Mouse (Mus musculus): Measurements from ENCODE around the gene Ulk4.

- TF ChIP-seq CTCF (conservative IDR thresholded peaks at IDR 0.05; ENCODE audit: low read length) (no peak), POU5F1 (IDR thresholded peaks at IDR 0.05; ENCODE audit: borderline replicate concordance, low read length) (no peak)
Measured at GRCm38 (mm10) chr9:121064606-121065355, 212.2 kb downstream of the Ulk4 start.

All from E14TG2a.4 (cell line).